Mouse (Mus musculus) C2C12 (cell line): ENCODE data around the gene Eps8.

Experiments
- CTCF ChIP-seq: IDR thresholded peaks from one replicate; pipeline ENCODE4 v1.5.1; 2011; ENCODE audit not compliant: control insufficient read depth, insufficient read depth, insufficient read length
- MAX ChIP-seq: IDR thresholded peaks from one replicate; pipeline ENCODE4 v1.6.1; 2011; ENCODE audit warnings: mild to moderate bottlenecking, control low read depth
- MYOG ChIP-seq: IDR thresholded peaks from one replicate; pipeline ENCODE4 v1.6.1; 2011; ENCODE audit not compliant: control insufficient read depth, insufficient read length; ENCODE audit errors: extremely low read depth
- USF1 ChIP-seq: IDR thresholded peaks from one replicate; pipeline ENCODE4 v1.6.1; 2011; ENCODE audit warnings: low read depth, mild to moderate bottlenecking, control low read depth, moderate library complexity

DNA sequence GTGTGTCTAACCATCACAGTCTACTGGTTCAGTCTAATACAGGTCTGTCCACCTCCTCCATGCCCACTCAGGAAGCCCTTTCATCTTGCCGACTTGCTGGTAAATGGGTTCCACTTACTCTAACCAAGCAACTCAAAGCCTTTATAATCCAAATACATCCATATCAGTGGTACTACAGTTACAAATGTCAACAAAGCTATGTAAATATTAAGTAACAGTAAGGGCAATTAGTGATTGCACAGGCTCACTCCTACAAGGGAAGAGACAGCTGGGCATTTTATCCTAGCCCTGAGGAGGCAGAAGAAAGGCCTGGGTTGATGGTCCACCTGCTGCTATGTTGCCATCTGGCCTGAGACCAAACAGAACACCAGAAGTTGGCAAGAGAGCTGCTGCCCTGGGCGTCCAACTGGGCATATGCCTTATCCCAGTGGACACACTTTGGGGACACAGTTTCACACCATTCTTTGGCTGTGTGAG lies 42.6 kb downstream of the Eps8 start:
- TF ChIP-seq MAX (no peak), CTCF (no peak), MYOG (no peak), USF1 (no peak)
